Mouse (Mus musculus) lung, postnatal 10 days (tissue): ENCODE measurements at regions not wholly inside any gene's neighbourhood (a gene's known extent, or its start where the extent isn't known, plus 50 kb on each side); places are given as distances from the start of the nearest gene placed in this dataset.

Experiments
- DNase-seq: peaks from one replicate; pipeline ENCODE4 v3.0.0; 2021

- DNase-seq: no peak
Observed at GRCm38 (mm10) chr1:62872771-62873170, 169.7 kb downstream of the Nrp2 start.

GRCm38 (mm10) chr1:62875631-62876030 is 172.5 kb downstream of the Nrp2 start:
- no peak for DNase-seq

GRCm38 (mm10) chr1:62876685-62877084 is 173.6 kb downstream of the Nrp2 start:
- DNase-seq: no peak

GRCm38 (mm10) chr1:62880882-62881291 is 177.8 kb downstream of the Nrp2 start:
- no peak for DNase-seq

- no peak for DNase-seq
Observed at GRCm38 (mm10) chr1:62881477-62881876, 178.4 kb downstream of the Nrp2 start.

- DNase-seq: no peak
Observed at GRCm38 (mm10) chr1:62882028-62882427, 178.9 kb downstream of the Nrp2 start.

GRCm38 (mm10) chr1:62884876-62885480 is 181.9 kb downstream of the Nrp2 start:
- DNase-seq: peak; percentile 23

GRCm38 (mm10) chr1:62887585-62888483 is 184.7 kb downstream of the Nrp2 start:
- DNase-seq: no peak

GRCm38 (mm10) chr1:62901375-62901774 is 198.3 kb downstream of the Nrp2 start:
- peak; percentile 32 for DNase-seq

- no peak for DNase-seq
Observed at GRCm38 (mm10) chr1:62901871-62902270, 198.8 kb downstream of the Nrp2 start.

- DNase-seq: no peak
Observed at GRCm38 (mm10) chr1:62902931-62903453, 199.9 kb downstream of the Nrp2 start.

- DNase-seq: no peak
Observed at GRCm38 (mm10) chr1:62905739-62906138, 202.7 kb downstream of the Nrp2 start.

GRCm38 (mm10) chr1:62907243-62907642 is 204.2 kb downstream of the Nrp2 start:
- DNase-seq: no peak
